Mouse (Mus musculus): ENCODE data around the gene Agpat3.
"Not testable (repeated sequence)": the region's sequence is repeated elsewhere in the genome, so short reads cannot be mapped to it uniquely, and the experiment has no call there.

Gene Agpat3

GRCm38 (mm10) chr10:78361951-78362350, 9.7 kb upstream of the Agpat3 start:
- DNase-seq (ENCODE audit: extremely low read depth, low read depth) = no peak

- no peak for DNase-seq (ENCODE audit: extremely low read depth, low read depth)
Measured at GRCm38 (mm10) chr10:78360290-78360711, 8.0 kb upstream of the Agpat3 start.

GRCm38 (mm10) chr10:78358999-78359398, 6.7 kb upstream of the Agpat3 start:
- not testable (repeated sequence) for DNase-seq (ENCODE audit: extremely low read depth, low read depth)

GRCm38 (mm10) chr10:78358266-78358665, 6.0 kb upstream of the Agpat3 start:
- no peak for DNase-seq (ENCODE audit: extremely low read depth, low read depth)

- DNase-seq (ENCODE audit: extremely low read depth, low read depth) = no peak
Measured at GRCm38 (mm10) chr10:78357742-78358141, 5.5 kb upstream of the Agpat3 start.

GRCm38 (mm10) chr10:78355931-78356593, 3.8 kb upstream of the Agpat3 start:
- no peak for DNase-seq (ENCODE audit: extremely low read depth, low read depth)

- no peak for DNase-seq (ENCODE audit: extremely low read depth, low read depth)
Measured at GRCm38 (mm10) chr10:78353196-78353595, 907 bp upstream of the Agpat3 start.

- no peak for DNase-seq (ENCODE audit: extremely low read depth, low read depth)
Measured at GRCm38 (mm10) chr10:78352666-78353030, 359 bp upstream of the Agpat3 start.

GRCm38 (mm10) chr10:78351564-78351886, 764 bp downstream of the Agpat3 start:
- no peak for DNase-seq (ENCODE audit: extremely low read depth, low read depth)

GRCm38 (mm10) chr10:78350796-78351556, 1.3 kb downstream of the Agpat3 start:
- no peak for DNase-seq (ENCODE audit: extremely low read depth, low read depth)

- no peak for DNase-seq (ENCODE audit: extremely low read depth, low read depth)
Measured at GRCm38 (mm10) chr10:78349464-78350165, 2.7 kb downstream of the Agpat3 start.

- no peak for DNase-seq (ENCODE audit: extremely low read depth, low read depth)
Measured at GRCm38 (mm10) chr10:78348211-78348610, 4.1 kb downstream of the Agpat3 start.

- no peak for DNase-seq (ENCODE audit: extremely low read depth, low read depth)
Measured at GRCm38 (mm10) chr10:78347486-78347885, 4.8 kb downstream of the Agpat3 start.

- no peak for DNase-seq (ENCODE audit: extremely low read depth, low read depth)
Measured at GRCm38 (mm10) chr10:78345466-78345865, 6.8 kb downstream of the Agpat3 start.

GRCm38 (mm10) chr10:78342091-78342490, 10.2 kb downstream of the Agpat3 start:
- no peak for DNase-seq (ENCODE audit: extremely low read depth, low read depth)

- DNase-seq (ENCODE audit: extremely low read depth, low read depth) = no peak
Measured at GRCm38 (mm10) chr10:78338180-78338579, 14.1 kb downstream of the Agpat3 start.

- DNase-seq (ENCODE audit: extremely low read depth, low read depth) = no peak
Measured at GRCm38 (mm10) chr10:78334923-78335561, 17.2 kb downstream of the Agpat3 start.

- no peak for DNase-seq (ENCODE audit: extremely low read depth, low read depth)
Measured at GRCm38 (mm10) chr10:78331577-78331976, 20.7 kb downstream of the Agpat3 start.

GRCm38 (mm10) chr10:78329305-78329704, 23.0 kb downstream of the Agpat3 start:
- DNase-seq (ENCODE audit: extremely low read depth, low read depth) = no peak

- DNase-seq (ENCODE audit: extremely low read depth, low read depth) = no peak
Measured at GRCm38 (mm10) chr10:78328011-78328575, 24.2 kb downstream of the Agpat3 start.

GRCm38 (mm10) chr10:78325916-78326647, 26.2 kb downstream of the Agpat3 start:
- DNase-seq (ENCODE audit: extremely low read depth, low read depth) = no peak

Measured in MEL-GATA-1-ER (cell line).